Comparison of ENCODE assay signal across 11 mouse cellular contexts in genomic region chr5:150114007-150114406, GRCm38 (mm10). TPM values are rescaled to one million over a fixed set of nuclear protein-coding genes. Genes with fewer than 3 reads are reported as not detected.
DNase-seq lines count a peak whose midpoint lies in the region; ATAC-seq and TF ChIP-seq lines count a peak whose summit lies in the region.
"Had no signal": no experiment of that assay in that cellular context is flagged by ENCODE, and none has a peak within 500 bp of the region (broad histone marks: within the 10 kb centered on the region; RNA-seq: fewer than 3 reads in every experiment).

No protein-coding gene starts in this region.

- intact Hi-C loops in left cerebral cortex, postnatal 36 days (cut with DNase I), result no loop called here

- TF ChIP-seq CTCF in lung, adult 2 months (IDR thresholded peaks at IDR 0.05; ENCODE audit: insufficient read depth, low read length), result peak; percentile 19; the same call in 1 of the 2 replicates
- peak; percentile 38; the same call in 1 of the 2 replicates for TF ChIP-seq CTCF in brain, embryonic 14.5 days (IDR thresholded peaks at IDR 0.05; ENCODE audit: borderline replicate concordance, extremely low read depth, insufficient read depth, insufficient read length)

- DNase-seq in embryo, embryonic 10 days (ENCODE audit: low spot score), result peak; percentile 20
- no peak for DNase-seq in embryo, embryonic 9.5 days (ENCODE audit: extremely low spot score)
- DNase-seq in lung, adult 2 months, result no peak
- DNase-seq in lung, postnatal 25 days (ENCODE audit: low spot score), result no peak
- DNase-seq in brain, embryonic 14.5 days (ENCODE audit: low read depth), result no peak
- DNase-seq in testis, postnatal 14 days (ENCODE audit: low spot score), result peak; percentile 46
- no peak for DNase-seq in forebrain, embryonic 14.5 days (ENCODE audit: low spot score)
- no peak for DNase-seq in left cerebral cortex, postnatal 36 days (ENCODE audit: low spot score in 2 of 2)

- no peak overlapping the region for H3K9ac ChIP-seq in forebrain, embryonic 14.5 days (ENCODE audit: low read length)
- H3K9ac ChIP-seq: intestine, embryonic 15.5 days; neural tube, embryonic 13.5 days had no signal

- no peak for TF ChIP-seq POLR2A in lung, adult 2 months (IDR thresholded peaks at IDR 0.05; ENCODE audit: borderline replicate concordance, extremely low read depth, low read depth, low read length)
- no peak for TF ChIP-seq POLR2A in brain, embryonic 14.5 days (IDR thresholded peaks at IDR 0.05; ENCODE audit: borderline replicate concordance, extremely low read depth, insufficient read depth, insufficient read length, poor library complexity, severe bottlenecking)

- peaks cover 3% of the 10 kb centered on the region for H3K4me1 ChIP-seq in lung, adult 2 months (ENCODE audit: control insufficient read depth, insufficient read depth, low read length)
- no peaks in the 10 kb centered on the region for H3K4me1 ChIP-seq in forebrain, embryonic 14.5 days (ENCODE audit: control insufficient read depth, insufficient read depth, low read length)

- no peaks in the 10 kb centered on the region for H3K27me3 ChIP-seq in forebrain, embryonic 14.5 days (replicated peaks; ENCODE audit: control insufficient read depth, insufficient read depth, low read length)
- H3K27me3 ChIP-seq: intestine, embryonic 15.5 days; neural tube, embryonic 13.5 days had no signal

- no peak overlapping the region for H3K4me3 ChIP-seq in lung, adult 2 months (replicated peaks; ENCODE audit: extremely low read depth, low read depth, low read length)
- H3K4me3 ChIP-seq in forebrain, embryonic 14.5 days (ENCODE audit: low read depth, low read length), result no peak overlapping the region
- H3K4me3 ChIP-seq: intestine, embryonic 15.5 days; neural tube, embryonic 13.5 days had no signal

- no peaks in the 10 kb centered on the region for H3K36me3 ChIP-seq in forebrain, embryonic 14.5 days (ENCODE audit: control insufficient read depth, insufficient read depth, low read length)
- H3K36me3 ChIP-seq: G1E; intestine, embryonic 15.5 days; neural tube, embryonic 13.5 days had no signal

- H3K9me3 ChIP-seq in forebrain, embryonic 14.5 days (replicated peaks; ENCODE audit: control insufficient read depth, low read length), result no peaks in the 10 kb centered on the region
- H3K9me3 ChIP-seq: intestine, embryonic 15.5 days had no signal

- no peak overlapping the region for H3K4me2 ChIP-seq in forebrain, embryonic 14.5 days (ENCODE audit: low read length)
- H3K4me2 ChIP-seq: intestine, embryonic 15.5 days; neural tube, embryonic 13.5 days had no signal

- 77% methylated on average over 7 of the region's 7 CpGs for WGBS in lung, adult 2 months
- WGBS in forebrain, embryonic 14.5 days, result 78% methylated on average over 7 of the region's 7 CpGs

- no peak for ATAC-seq in forebrain, embryonic 14.5 days
- ATAC-seq: intestine, embryonic 15.5 days had no signal

- no peak overlapping the region for H3K27ac ChIP-seq in forebrain, embryonic 14.5 days (ENCODE audit: low read depth, low read length)
- H3K27ac ChIP-seq: intestine, embryonic 15.5 days; neural tube, embryonic 13.5 days had no signal

RNA-seq across cellular contexts. Expression of gene Fry, which starts 4.4 kb away (rescaled TPM):
- polyA plus RNA-seq in lung, adult 2 months (2012; rRNA removed), result 37.0 and 39.3 TPM in 2 replicates
- 38.3 and 61.6 TPM in 2 replicates for polyA plus RNA-seq in brain, embryonic 14.5 days (2012; rRNA removed)
- 27.4 and 38.9 TPM in 2 replicates for polyA plus RNA-seq in forebrain, embryonic 14.5 days (2014; fragmentation: Nextera tagmentation; extraction: Ambion mirVana)
- total RNA-seq in left cerebral cortex, postnatal 36 days (2021), result 100 to 1,000 TPM; 166 to 217 TPM

Comparison
In these comparisons a context has a peak if more than half of its experiments do, and no peak if none do; other contexts are left out.
1. DNase-seq: peak in embryo, embryonic 10 days (single experiment) and testis, postnatal 14 days (single experiment); none in embryo, embryonic 9.5 days (single experiment), lung, adult 2 months (single experiment), lung, postnatal 25 days (single experiment), brain, embryonic 14.5 days (single experiment), forebrain, embryonic 14.5 days (single experiment) and left cerebral cortex, postnatal 36 days (0 of 2).